ENCODE assay signal across 17 mouse cellular contexts in the genomic region with DNA sequence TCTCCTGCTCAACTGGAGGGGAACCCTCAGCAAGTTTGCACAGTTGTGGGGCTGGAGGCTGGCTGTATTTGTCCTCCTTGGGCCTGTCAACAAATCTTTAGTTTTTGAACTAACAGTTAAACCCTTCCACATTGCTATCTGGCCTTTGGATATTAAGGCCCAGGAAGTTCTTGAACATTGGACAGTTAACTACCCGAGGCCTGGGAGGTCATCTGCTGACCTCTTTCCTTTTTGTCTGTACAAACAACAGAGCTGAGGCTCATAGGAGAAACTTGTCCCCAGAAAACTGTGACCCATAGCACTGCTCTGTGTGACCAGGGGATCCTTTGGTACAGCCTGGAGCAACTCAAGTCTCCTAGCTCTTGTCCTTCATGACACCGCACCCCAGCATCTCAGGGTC. TPM values are rescaled to one million over a fixed set of nuclear protein-coding genes. Genes with fewer than 3 reads are reported as not detected.
"Had no signal": no experiment of that assay in that cellular context is flagged by ENCODE, and none has a peak within 500 bp of the region (broad histone marks: within the 10 kb centered on the region; RNA-seq: fewer than 3 reads in every experiment).

No protein-coding gene starts in this region.

- H3K9ac ChIP-seq: hindbrain, embryonic 14.5 days; neural tube, embryonic 12.5 days; neural tube, embryonic 15.5 days had no signal

- H3K9me3 ChIP-seq: neural tube, embryonic 12.5 days; neural tube, embryonic 15.5 days had no signal

- H3K4me2 ChIP-seq: hindbrain, embryonic 14.5 days; midbrain, embryonic 11.5 days; neural tube, embryonic 12.5 days; neural tube, embryonic 15.5 days had no signal

- DNase-seq: layer of hippocampus, postnatal 36 days; lung, adult 2 months; lung, postnatal 14 days; midbrain, embryonic 14.5 days; right cerebral cortex, adult 18-20 months; right cerebral cortex, postnatal 14 days; right cerebral cortex, postnatal 4 days; thymus, adult 18-20 months; thymus, postnatal 36 days had no signal

- H3K27ac ChIP-seq: hindbrain, embryonic 14.5 days; kidney, postnatal 0 days; left cerebral cortex, adult 2 months; neural tube, embryonic 12.5 days; neural tube, embryonic 15.5 days had no signal

- H3K4me3 ChIP-seq: left cerebral cortex, adult 2 months; neural tube, embryonic 12.5 days; neural tube, embryonic 15.5 days had no signal

RNA-seq across cellular contexts. Expression of a gene that starts 4.5 kb away (rescaled TPM):
- polyA plus RNA-seq: midbrain, embryonic 14.5 days had no signal

RNA-seq across cellular contexts. Expression of a gene that starts 27.6 kb away (rescaled TPM):
- polyA plus RNA-seq: hindbrain, embryonic 14.5 days; limb, embryonic 11.5 days; midbrain, embryonic 11.5 days; midbrain, embryonic 14.5 days; neural tube, embryonic 12.5 days; neural tube, embryonic 15.5 days; urinary bladder, adult 2 months had no signal
